Mouse (Mus musculus): ENCODE results near the gene Cirbp.

The Cirbp gene

GRCm38 (mm10) chr10:80162716-80163299 is 3.0 kb upstream of the Cirbp start:
- no peak for TF ChIP-seq GATA4 (IDR thresholded peaks at IDR 0.05; ENCODE audit: insufficient replicate concordance, low read length)

- no peak for TF ChIP-seq GATA4 (IDR thresholded peaks at IDR 0.05; ENCODE audit: insufficient replicate concordance, low read length)
Measured at GRCm38 (mm10) chr10:80163721-80164120, 2.1 kb upstream of the Cirbp start.

GRCm38 (mm10) chr10:80164161-80164997 is 1.4 kb upstream of the Cirbp start:
- no peak for TF ChIP-seq GATA4 (IDR thresholded peaks at IDR 0.05; ENCODE audit: insufficient replicate concordance, low read length)

- peak; percentile 86; the same call in 1 of the 2 replicates for TF ChIP-seq GATA4 (IDR thresholded peaks at IDR 0.05; ENCODE audit: insufficient replicate concordance, low read length)
Measured at GRCm38 (mm10) chr10:80164998-80165344, 814 bp upstream of the Cirbp start.

GRCm38 (mm10) chr10:80167460-80168037 is 1.8 kb downstream of the Cirbp start:
- peak; percentile 41; the same call in 1 of the 2 replicates for TF ChIP-seq GATA4 (IDR thresholded peaks at IDR 0.05; ENCODE audit: insufficient replicate concordance, low read length)

GRCm38 (mm10) chr10:80168038-80168661 is 2.4 kb downstream of the Cirbp start:
- no peak for TF ChIP-seq GATA4 (IDR thresholded peaks at IDR 0.05; ENCODE audit: insufficient replicate concordance, low read length)

GRCm38 (mm10) chr10:80169070-80169469 is 3.3 kb downstream of the Cirbp start:
- TF ChIP-seq GATA4 (IDR thresholded peaks at IDR 0.05; ENCODE audit: insufficient replicate concordance, low read length): no peak

GRCm38 (mm10) chr10:80169651-80170050 is 3.9 kb downstream of the Cirbp start:
- no peak for TF ChIP-seq GATA4 (IDR thresholded peaks at IDR 0.05; ENCODE audit: insufficient replicate concordance, low read length)

GRCm38 (mm10) chr10:80170052-80170451 is 4.3 kb downstream of the Cirbp start:
- no peak for TF ChIP-seq GATA4 (IDR thresholded peaks at IDR 0.05; ENCODE audit: insufficient replicate concordance, low read length)

GRCm38 (mm10) chr10:80170601-80171021 is 4.8 kb downstream of the Cirbp start:
- no peak for TF ChIP-seq GATA4 (IDR thresholded peaks at IDR 0.05; ENCODE audit: insufficient replicate concordance, low read length)

GRCm38 (mm10) chr10:80171252-80171651 is 5.5 kb downstream of the Cirbp start:
- TF ChIP-seq GATA4 (IDR thresholded peaks at IDR 0.05; ENCODE audit: insufficient replicate concordance, low read length): no peak

- no peak for TF ChIP-seq GATA4 (IDR thresholded peaks at IDR 0.05; ENCODE audit: insufficient replicate concordance, low read length)
Measured at GRCm38 (mm10) chr10:80171760-80172526, 6.2 kb downstream of the Cirbp start.

GRCm38 (mm10) chr10:80172527-80173292 is 6.9 kb downstream of the Cirbp start, which contains the start of gene 1600002K03Rik:
Gene 1600002K03Rik (plus strand): TSS chr10:80172944.
- TF ChIP-seq GATA4 (IDR thresholded peaks at IDR 0.05; ENCODE audit: insufficient replicate concordance, low read length): peak; percentile 25; the same call in 1 of the 2 replicates

- no peak for TF ChIP-seq GATA4 (IDR thresholded peaks at IDR 0.05; ENCODE audit: insufficient replicate concordance, low read length)
Measured at GRCm38 (mm10) chr10:80173358-80173757, 7.6 kb downstream of the Cirbp start.

Data from liver, adult (tissue).